Mouse (Mus musculus) CH12.LX (cell line): ENCODE results near the gene Ces2e. TPM values are rescaled to one million over a fixed set of nuclear protein-coding genes. Genes with fewer than 3 reads are reported as not detected.

ENCODE experiments used
- DNase-seq: peaks from one replicate; pipeline ENCODE4 v3.0.0-alpha.2; 2013; ENCODE audit errors: extremely low read depth
- H3K27ac ChIP-seq: 2 replicates; pipeline ENCODE4 v1.5.1; 2012; ENCODE audit warnings: low read depth, mild to moderate bottlenecking, control low read depth, moderate library complexity; ENCODE audit not compliant: insufficient read depth
- H3K27me3 ChIP-seq: replicated peaks from 2 replicates; pipeline ENCODE3; 2012; ENCODE audit warnings: inconsistent platforms
- H3K36me3 ChIP-seq, 2 experiments: replicated peaks in 1 of 2; 2 replicates each; pipeline versions ENCODE3 to v1.6.1; 2012; ENCODE audit warnings: inconsistent platforms in 1 of 2, low read length in 1 of 2, mild to moderate bottlenecking in 1 of 2, mixed read lengths in 1 of 2, moderate library complexity in 1 of 2; ENCODE audit not compliant: control insufficient read depth in 1 of 2, insufficient read depth in 1 of 2
- H3K4me1 ChIP-seq, 2 experiments: 2 replicates each; pipeline ENCODE4 v1.6.1; 2012; ENCODE audit warnings: inconsistent platforms in 1 of 2, moderate library complexity in 1 of 2; ENCODE audit not compliant: insufficient read depth in 2 of 2, control insufficient read depth in 1 of 2
- H3K4me2 ChIP-seq: 2 replicates; pipeline ENCODE4 v1.6.1; 2012; ENCODE audit warnings: low read depth, mild to moderate bottlenecking, control low read depth; ENCODE audit not compliant: poor library complexity, insufficient read depth, severe bottlenecking
- H3K4me3 ChIP-seq, 3 experiments: fragments of 150-350 bp in 1 of 3; sonication (generic) in 1 of 3; replicated peaks in 1 of 3; 2 replicates each; pipeline versions ENCODE3 to v1.5.1; 2011 to 2012; ENCODE audit warnings: low read depth in 2 of 3, low read length in 2 of 3, mild to moderate bottlenecking in 2 of 3, moderate library complexity in 2 of 3, control low read depth in 1 of 3, improper control_type of control experiment in 1 of 3, inconsistent platforms in 1 of 3, mixed read lengths in 1 of 3; ENCODE audit not compliant: poor library complexity in 1 of 3
- H3K79me2 ChIP-seq: replicated peaks from 2 replicates; pipeline ENCODE4 v1.6.1; 2012; ENCODE audit warnings: mild to moderate bottlenecking, moderate library complexity; ENCODE audit not compliant: control insufficient read depth, poor library complexity, insufficient read depth, severe bottlenecking; ENCODE audit errors: extremely low read depth
- H3K9ac ChIP-seq: 2 replicates; pipeline ENCODE4 v1.6.1; 2012; ENCODE audit warnings: low read depth, mild to moderate bottlenecking, control low read depth, moderate library complexity; ENCODE audit not compliant: insufficient read depth
- H3K9me3 ChIP-seq: replicated peaks from 2 replicates; pipeline ENCODE3; 2012; ENCODE audit warnings: low read length, inconsistent platforms, mixed read lengths
- BHLHE40 ChIP-seq: IDR thresholded peaks from 2 replicates; pipeline ENCODE4 v1.6.1; 2011; ENCODE audit warnings: mild to moderate bottlenecking, low read depth, low read length, improper control_type of control experiment
- CHD1 ChIP-seq: IDR thresholded peaks from 2 replicates; pipeline ENCODE4 v1.6.1; 2012; ENCODE audit warnings: low read depth, low read length, improper control_type of control experiment, inconsistent platforms
- CHD2 ChIP-seq: IDR thresholded peaks from 2 replicates; pipeline ENCODE4 v1.6.1; 2011; ENCODE audit warnings: low read length, improper control_type of control experiment
- CTCF ChIP-seq, 2 experiments: IDR thresholded peaks in 1 of 2; conservative IDR thresholded peaks in 1 of 2; 2 replicates each; pipeline ENCODE4 v1.5.1; 2011 to 2012; ENCODE audit warnings: low read depth in 2 of 2, low read length in 2 of 2, improper control_type of control experiment in 1 of 2, inconsistent platforms in 1 of 2, mild to moderate bottlenecking in 1 of 2, moderate library complexity in 1 of 2
- E2F4 ChIP-seq: IDR thresholded peaks from 2 replicates; pipeline ENCODE4 v1.6.1; 2011; ENCODE audit warnings: low read depth, low read length, improper control_type of control experiment; ENCODE audit not compliant: insufficient replicate concordance
- ELF1 ChIP-seq: IDR thresholded peaks from 2 replicates; pipeline ENCODE4 v1.6.1; 2014; ENCODE audit warnings: low read depth, mild to moderate bottlenecking, inconsistent platforms, low read length, improper control_type of control experiment
- EP300 ChIP-seq: IDR thresholded peaks from 2 replicates; pipeline ENCODE4 v1.6.1; 2011; ENCODE audit warnings: low read length, improper control_type of control experiment
- ETS1 ChIP-seq: conservative IDR thresholded peaks from 2 replicates; pipeline ENCODE4 v1.6.1; 2012; ENCODE audit warnings: low read depth, mild to moderate bottlenecking, inconsistent platforms, low read length, improper control_type of control experiment, moderate library complexity
- GABPA ChIP-seq: IDR thresholded peaks from 2 replicates; pipeline ENCODE4 v1.6.1; 2012; ENCODE audit warnings: low read depth, low read length, improper control_type of control experiment, inconsistent platforms; ENCODE audit not compliant: insufficient replicate concordance
- KAT2A ChIP-seq: IDR thresholded peaks from 2 replicates; pipeline ENCODE4 v1.6.1; 2012; ENCODE audit warnings: low read length, improper control_type of control experiment, inconsistent platforms; ENCODE audit not compliant: insufficient replicate concordance
- MAX ChIP-seq: IDR thresholded peaks from 2 replicates; pipeline ENCODE4 v1.6.1; 2011; ENCODE audit warnings: low read length, improper control_type of control experiment
- NRF1 ChIP-seq: IDR thresholded peaks from 2 replicates; pipeline ENCODE4 v1.6.1; 2014; ENCODE audit warnings: low read depth, mild to moderate bottlenecking, inconsistent platforms, low read length, improper control_type of control experiment, moderate library complexity
- PAX5 ChIP-seq: IDR thresholded peaks from 2 replicates; pipeline ENCODE4 v1.6.1; 2012; ENCODE audit warnings: low read length, inconsistent platforms, mixed read lengths
- POLR2A ChIP-seq: IDR thresholded peaks from 2 replicates; pipeline ENCODE4 v1.6.1; 2011; ENCODE audit warnings: low read depth, mild to moderate bottlenecking, improper control_type of control experiment, low read length
- POLR2AphosphoS2 ChIP-seq: IDR thresholded peaks from 2 replicates; pipeline ENCODE4 v1.6.1; 2011; ENCODE audit warnings: low read depth, low read length, improper control_type of control experiment
- SIN3A ChIP-seq: IDR thresholded peaks from 2 replicates; pipeline ENCODE4 v1.6.1; 2012; ENCODE audit warnings: low read length, improper control_type of control experiment, inconsistent platforms
- USF1 ChIP-seq: IDR thresholded peaks from 2 replicates; pipeline ENCODE4 v1.6.1; 2014; ENCODE audit warnings: low read depth, mild to moderate bottlenecking, inconsistent platforms, low read length, improper control_type of control experiment
- ZKSCAN1 ChIP-seq: IDR thresholded peaks from 2 replicates; pipeline ENCODE4 v1.6.1; 2012; ENCODE audit warnings: low read depth, inconsistent platforms, low read length, improper control_type of control experiment, borderline replicate concordance
- dilution Hi-C: fragments of 300-500 bp; cut with MboI; formaldehyde crosslinking; loops from 2 replicates; pipeline ENCODE4 v1.14.3; 2020; ENCODE audit warnings: low sequenced_read_pairs; ENCODE audit not compliant: extremely low pct_unique_long_range_greater_than_20kb, extremely low pct_ligation_motif_present
- in situ Hi-C: fragments of 300-500 bp; cut with MboI; formaldehyde crosslinking; loops from 3 replicates; pipeline ENCODE4 v1.14.3; 2019; ENCODE audit warnings: low sequenced_read_pairs, low pct_ligation_motif_present, low pct_unique_long_range_greater_than_20kb, mixed read lengths
- polyA plus RNA-seq: library from polyadenylated mRNA; unstranded; fragments of >175 nt; gene quantifications from 2 replicates; pipeline ENCODE4 v1.2.1, GENCODE M21; 2012; ENCODE audit warnings: low read depth; ENCODE audit not compliant: insufficient read length
- total RNA-seq, 2 experiments: library from RNA; depleted of rRNA; stranded (reverse); fragments of 300-350 nt in 1 of 2; fragments of >200 nt in 1 of 2; gene quantifications; 2 replicates each; pipeline ENCODE4 v1.2.3; 2012 to 2014

Ces2e gene
- total and polyA plus RNA-seq, 3 experiments = 0.11 TPM; not detected in 2

- in situ Hi-C loops = no loop called here
- dilution Hi-C loops = no loop called here
- H3K79me2 ChIP-seq = no peaks in the 10 kb centered on the region
- H3K4me3 ChIP-seq = no peak overlapping the region
- no peaks in the 10 kb centered on the region for H3K36me3 ChIP-seq
- DNase-seq = no peak
- H3K27me3 ChIP-seq = no peaks in the 10 kb centered on the region
- no peak overlapping the region for H3K9ac ChIP-seq
- H3K4me1 ChIP-seq = peaks cover 4 to 10% of the 10 kb centered on the region in 2 experiments
- H3K4me2 ChIP-seq = no peak overlapping the region
- no peaks in the 10 kb centered on the region for H3K9me3 ChIP-seq
- no peak for TF ChIP-seq CHD2
- no peak for TF ChIP-seq CHD1
- TF ChIP-seq PAX5 = no peak
- no peak for TF ChIP-seq BHLHE40
- no peak for TF ChIP-seq CTCF (conservative IDR thresholded peaks at IDR 0.05 in 1 of 2, IDR thresholded peaks at IDR 0.05 in 1 of 2; ENCODE audit: low read depth in 2 of 2, low read length in 2 of 2)
- no peak for TF ChIP-seq ELF1
- TF ChIP-seq ETS1 = no peak
- TF ChIP-seq SIN3A = no peak
- TF ChIP-seq MAX = no peak
- TF ChIP-seq POLR2AphosphoS2 = no peak
- no peak for TF ChIP-seq ZKSCAN1
- TF ChIP-seq GABPA = no peak
- no peak for TF ChIP-seq USF1
- TF ChIP-seq KAT2A = no peak
- TF ChIP-seq NRF1 = no peak
- no peak for TF ChIP-seq E2F4
- no peak for TF ChIP-seq POLR2A
- TF ChIP-seq EP300 = no peak
- TF ChIP-seq, all 38 proteins: peak for 0
- no peak overlapping the region for H3K27ac ChIP-seq
These were observed 23.0 kb downstream of the Ces2e start for GRCm38 (mm10) chr8:104949031-104949430.

- Histone ChIP-seq H3K4me2 (no peak within 1 kb of the TSS), H3K27me3 (no peaks in the 10 kb centered on the region), H3K27ac (no peak within 1 kb of the TSS), H3K4me1 (0 out of 4 replicates have a peak, but pooled peaks cover 0 to 2% of the 10 kb centered on the region in 2 experiments), H3K4me3 (no peak within 1 kb of the TSS), H3K9ac (no peak within 1 kb of the TSS), H3K9me3 (no peaks in the 10 kb centered on the region), H3K36me3 (no peaks in the 10 kb centered on the region), H3K79me2 (no peaks in the 10 kb centered on the region)
- DNase-seq = no peak
- in situ Hi-C loops (no loop called here), dilution Hi-C loops (no loop called here)
- TF ChIP-seq EP300 = no peak
These were observed 35.5 kb downstream of the Ces2e start, which contains the start of gene Ces2g for GRCm38 (mm10) chr8:104961537-104961961. Gene Ces2g (plus strand): TSS chr8:104961718.
